In genomic region chr7:17062845-17063244, GRCm38 (mm10) we compare ENCODE assay signal across 9 mouse cellular contexts. TPM values are rescaled to one million over a fixed set of nuclear protein-coding genes. Genes with fewer than 3 reads are reported as not detected.
DNase-seq lines count a peak whose midpoint lies in the region; ATAC-seq lines count a peak whose summit lies in the region.
"Had no signal": no experiment of that assay in that cellular context is flagged by ENCODE, and none has a peak within 500 bp of the region (broad histone marks: within the 10 kb centered on the region; RNA-seq: fewer than 3 reads in every experiment).

No protein-coding gene starts in this region.

- H3K27ac ChIP-seq in liver, embryonic 11.5 days (ENCODE audit: low read depth, low read length) = no peak overlapping the region
- H3K27ac ChIP-seq in hindbrain, embryonic 10.5 days = 0 out of 2 replicates have a peak overlapping the region, but pooled peaks have one; percentile 77
- H3K27ac ChIP-seq in limb, embryonic 15.5 days = peak overlapping the region; percentile 95
- H3K27ac ChIP-seq in neural tube, embryonic 14.5 days (ENCODE audit: low read depth, low read length) = no peak overlapping the region

- no peak for ATAC-seq in liver, embryonic 11.5 days (replicated peaks; ENCODE audit: low FRiP score)
- ATAC-seq in limb, embryonic 15.5 days (ENCODE audit: insufficient number of reproducible peaks, low FRiP score, low TSS enrichment, low read depth) = no peak
- ATAC-seq in neural tube, embryonic 14.5 days (ENCODE audit: low read depth) = peak; percentile 21
- no peak for ATAC-seq in erythroid progenitor cell, adult 5-6 weeks (replicated peaks; ENCODE audit: low FRiP score, poor library complexity, severe bottlenecking)
- ATAC-seq: Patski had no signal

- no peak for DNase-seq in liver, embryonic 11.5 days (ENCODE audit: low spot score)
- no peak for DNase-seq in liver
- no peak for DNase-seq in hindbrain, embryonic 10.5 days (ENCODE audit: low spot score)
- no peak for DNase-seq in left cerebral cortex, adult 11 months (ENCODE audit: low spot score)
- DNase-seq in left cerebral cortex, postnatal 36 days (ENCODE audit: low spot score in 2 of 2) = no peak

- peaks cover 39% of the 10 kb centered on the region for H3K4me1 ChIP-seq in liver, embryonic 11.5 days (replicated peaks; ENCODE audit: control insufficient read depth, insufficient read depth, low read length)
- H3K4me1 ChIP-seq in hindbrain, embryonic 10.5 days (replicated peaks) = peaks cover 34% of the 10 kb centered on the region
- H3K4me1 ChIP-seq in limb, embryonic 15.5 days = peaks cover 47% of the 10 kb centered on the region
- peaks cover 18% of the 10 kb centered on the region; the same call in 1 of the 2 replicates for H3K4me1 ChIP-seq in neural tube, embryonic 14.5 days (ENCODE audit: control insufficient read depth, insufficient read depth, low read length)

- H3K9me3 ChIP-seq in liver, embryonic 11.5 days (ENCODE audit: control insufficient read depth, low read length) = no peaks in the 10 kb centered on the region
- H3K9me3 ChIP-seq in hindbrain, embryonic 10.5 days = no peaks in the 10 kb centered on the region
- H3K9me3 ChIP-seq in limb, embryonic 15.5 days = no peaks in the 10 kb centered on the region
- no peaks in the 10 kb centered on the region for H3K9me3 ChIP-seq in neural tube, embryonic 14.5 days (ENCODE audit: control insufficient read depth, low read length)

- no peaks in the 10 kb centered on the region for H3K36me3 ChIP-seq in liver, embryonic 11.5 days (ENCODE audit: control insufficient read depth, insufficient read depth, low read length)
- no peaks in the 10 kb centered on the region for H3K36me3 ChIP-seq in hindbrain, embryonic 10.5 days
- no peaks in the 10 kb centered on the region for H3K36me3 ChIP-seq in limb, embryonic 15.5 days
- no peaks in the 10 kb centered on the region for H3K36me3 ChIP-seq in neural tube, embryonic 14.5 days (ENCODE audit: control insufficient read depth, insufficient read depth, low read length)

- peaks cover 12% of the 10 kb centered on the region for H3K27me3 ChIP-seq in liver, embryonic 11.5 days (replicated peaks; ENCODE audit: control insufficient read depth, insufficient read depth, low read length)
- H3K27me3 ChIP-seq in hindbrain, embryonic 10.5 days (ENCODE audit: insufficient read depth, poor library complexity, severe bottlenecking) = peaks cover 35% of the 10 kb centered on the region
- H3K27me3 ChIP-seq in limb, embryonic 15.5 days = no peaks in the 10 kb centered on the region
- H3K27me3 ChIP-seq in neural tube, embryonic 14.5 days (ENCODE audit: control insufficient read depth, insufficient read depth, low read length) = no peaks in the 10 kb centered on the region

- peak overlapping the region; percentile 76 for H3K4me2 ChIP-seq in liver, embryonic 11.5 days
- peak overlapping the region; percentile 66 for H3K4me2 ChIP-seq in limb, embryonic 15.5 days
- peak overlapping the region; percentile 58 for H3K4me2 ChIP-seq in neural tube, embryonic 14.5 days (ENCODE audit: low read depth, low read length)

- 11% methylated on average over 11 of the region's 11 CpGs for WGBS in liver, embryonic 11.5 days
- 21% methylated on average over 11 of the region's 11 CpGs for WGBS in hindbrain, embryonic 10.5 days
- 15% methylated on average over 11 of the region's 11 CpGs for WGBS in limb, embryonic 15.5 days
- WGBS in neural tube, embryonic 14.5 days = 19% methylated on average over 11 of the region's 11 CpGs

- intact Hi-C loops in left cerebral cortex, postnatal 36 days (cut with DNase I) = loop anchor here (2.0 to 5.0 kb wide), 2 partner anchors 51 to 130 kb away; no protein-coding TSS in a partner anchor

- H3K4me3 ChIP-seq in liver, embryonic 11.5 days (ENCODE audit: low read depth, low read length) = peak overlapping the region; percentile 48
- H3K4me3 ChIP-seq in hindbrain, embryonic 10.5 days = peak overlapping the region; percentile 55
- H3K4me3 ChIP-seq in limb, embryonic 15.5 days = peak overlapping the region; percentile 63
- peak overlapping the region; percentile 34 for H3K4me3 ChIP-seq in neural tube, embryonic 14.5 days (ENCODE audit: low read depth, low read length)

- H3K9ac ChIP-seq in liver, embryonic 11.5 days (ENCODE audit: low read depth, low read length) = 0 out of 2 replicates have a peak overlapping the region, but pooled peaks have one; percentile 16
- peak overlapping the region; percentile 38 for H3K9ac ChIP-seq in limb, embryonic 15.5 days
- no peak overlapping the region for H3K9ac ChIP-seq in neural tube, embryonic 14.5 days (replicated peaks; ENCODE audit: low read depth, low read length)

RNA-seq across cellular contexts. Expression of gene Hif3a, which starts 0.6 kb away (rescaled TPM):
- 28.3 and 32.1 TPM in 2 replicates for polyA plus RNA-seq in liver, embryonic 11.5 days (2014; fragmentation: Nextera tagmentation; extraction: Ambion mirVana)
- polyA plus RNA-seq in hindbrain, embryonic 10.5 days (2016; fragmentation: Nextera tagmentation; extraction: Ambion mirVana) = 4.8 and 5.6 TPM in 2 replicates
- polyA plus RNA-seq in limb, embryonic 15.5 days (2015; fragmentation: Nextera tagmentation; extraction: Ambion mirVana) = 29.0 and 33.4 TPM in 2 replicates
- 2.7 and 4.4 TPM in 2 replicates for polyA plus RNA-seq in neural tube, embryonic 14.5 days (2014; fragmentation: Nextera tagmentation; extraction: Ambion mirVana)
- total RNA-seq in erythroid progenitor cell, adult 5-6 weeks (2015; ENCODE audit: low replicate concordance) = 1.4 TPM in 1 of 2 replicates, not detected in the other
- 0.13 TPM in 1 of 2 replicates, not detected in the other for total RNA-seq in erythroid progenitor cell, adult 5-6 weeks (2017; ENCODE audit: low replicate concordance)
- 10 to 100 TPM in 1 of 2 experiments, 1 to 10 TPM in 1; 6.8 to 16.0 TPM for total RNA-seq in left cerebral cortex, postnatal 36 days (2021)

RNA-seq across cellular contexts. Expression of gene Psg16, which starts 11.0 kb away (rescaled TPM):
- 0.12 TPM in 2 replicates for polyA plus RNA-seq in liver, embryonic 11.5 days (2014; fragmentation: Nextera tagmentation; extraction: Ambion mirVana)
- polyA plus RNA-seq in hindbrain, embryonic 10.5 days (2016; fragmentation: Nextera tagmentation; extraction: Ambion mirVana) = 0.07 and 0.20 TPM in 2 replicates
- 0.17 and 0.20 TPM in 2 replicates for polyA plus RNA-seq in limb, embryonic 15.5 days (2015; fragmentation: Nextera tagmentation; extraction: Ambion mirVana)
- 3.7 and 4.0 TPM in 2 replicates for polyA plus RNA-seq in neural tube, embryonic 14.5 days (2014; fragmentation: Nextera tagmentation; extraction: Ambion mirVana)
- total RNA-seq in erythroid progenitor cell, adult 5-6 weeks (2015; ENCODE audit: low replicate concordance) = 0.72 TPM in 1 of 2 replicates, not detected in the other
- not detected in 2 replicates for total RNA-seq in erythroid progenitor cell, adult 5-6 weeks (2017; ENCODE audit: low replicate concordance)
- total RNA-seq in left cerebral cortex, postnatal 36 days (2021) = 1 to 10 TPM; 4.1 to 6.3 TPM

RNA-seq across cellular contexts. Expression of gene Ppp5c, which starts 35.1 kb away (rescaled TPM):
- polyA plus RNA-seq in liver, embryonic 11.5 days (2014; fragmentation: Nextera tagmentation; extraction: Ambion mirVana) = 124 and 128 TPM in 2 replicates
- polyA plus RNA-seq in hindbrain, embryonic 10.5 days (2016; fragmentation: Nextera tagmentation; extraction: Ambion mirVana) = 126 and 136 TPM in 2 replicates
- 101 and 115 TPM in 2 replicates for polyA plus RNA-seq in limb, embryonic 15.5 days (2015; fragmentation: Nextera tagmentation; extraction: Ambion mirVana)
- 121 TPM in 2 replicates for polyA plus RNA-seq in neural tube, embryonic 14.5 days (2014; fragmentation: Nextera tagmentation; extraction: Ambion mirVana)
- total RNA-seq in erythroid progenitor cell, adult 5-6 weeks (2015; ENCODE audit: low replicate concordance) = 22.6 and 26.3 TPM in 2 replicates
- total RNA-seq in erythroid progenitor cell, adult 5-6 weeks (2017; ENCODE audit: low replicate concordance) = 20.7 and 20.9 TPM in 2 replicates
- total RNA-seq in left cerebral cortex, postnatal 36 days (2021) = 100 to 1,000 TPM; 159 to 168 TPM

Comparison
In these comparisons a context has a peak if more than half of its experiments do, and no peak if none do; other contexts are left out.
1. H3K27ac ChIP-seq: peak in hindbrain, embryonic 10.5 days (single experiment) and limb, embryonic 15.5 days (single experiment); none in liver, embryonic 11.5 days (single experiment) and neural tube, embryonic 14.5 days (single experiment).
2. Peak in every context shown above with its lines, with median percentiles within 50 percentile points of each other: H3K4me2 ChIP-seq and H3K4me3 ChIP-seq.